Mouse (Mus musculus) testis, postnatal 10 days (tissue): ENCODE measurements around the gene Dusp1.
A peak's percentile ranks its signal among the peaks of the same experiment; 100 is the strongest.

ENCODE experiments used
- DNase-seq: peaks from one replicate; pipeline ENCODE4 v3.0.0; 2021; ENCODE audit warnings: low spot score

Dusp1 gene

GRCm38 (mm10) chr17:26561651-26562181 lies at the start of gene Dusp1:
Dusp1 (minus strand) TSS chr17:26562128.
- DNase-seq, result no peak

- DNase-seq, result no peak
Observed at GRCm38 (mm10) chr17:26611328-26611727, 49.4 kb upstream of the Dusp1 start.

GRCm38 (mm10) chr17:26609820-26610219 lies 47.9 kb upstream of the Dusp1 start:
- no peak for DNase-seq

DNA sequence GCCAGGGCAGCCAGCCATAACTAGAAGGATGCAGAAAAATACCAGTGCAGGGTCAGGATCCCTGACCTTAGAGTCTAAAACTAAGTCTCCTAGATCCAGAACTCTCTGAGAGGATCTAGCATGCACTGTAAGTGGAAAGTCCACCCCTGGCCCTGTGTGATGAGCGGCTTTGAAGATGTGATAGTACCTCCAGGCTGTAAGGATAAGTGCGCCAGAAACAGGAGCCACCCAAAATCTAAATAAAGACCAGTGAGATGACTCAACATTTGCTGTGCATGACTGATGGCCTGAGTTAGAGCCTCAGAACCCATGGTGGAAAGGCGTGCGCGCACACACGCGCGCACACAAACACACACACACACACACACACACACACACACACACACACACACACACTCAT lies 46.9 kb upstream of the Dusp1 start:
- DNase-seq, result no peak

- DNase-seq, result no peak
Observed at GRCm38 (mm10) chr17:26608348-26608747, 46.4 kb upstream of the Dusp1 start.

DNA sequence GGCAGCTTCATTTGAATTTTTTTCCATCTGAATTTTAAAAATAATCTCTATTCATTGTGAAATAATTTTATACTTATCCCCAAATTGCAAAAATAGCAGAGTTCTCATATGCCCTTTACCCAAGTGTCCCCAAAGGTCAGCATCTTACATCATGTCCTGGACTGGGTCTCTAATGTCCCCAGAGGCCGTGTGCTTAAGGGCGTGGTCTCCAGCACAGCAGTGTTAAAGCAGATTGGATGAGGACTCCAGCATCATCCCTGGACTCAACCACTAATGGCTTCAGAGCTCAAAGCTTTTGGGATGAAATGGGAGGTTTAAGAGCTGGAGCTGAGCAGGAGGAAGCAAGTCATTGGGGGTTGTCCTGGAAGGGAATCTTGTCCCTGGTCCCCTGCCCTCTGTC lies 44.6 kb upstream of the Dusp1 start:
- DNase-seq, result no peak

DNA sequence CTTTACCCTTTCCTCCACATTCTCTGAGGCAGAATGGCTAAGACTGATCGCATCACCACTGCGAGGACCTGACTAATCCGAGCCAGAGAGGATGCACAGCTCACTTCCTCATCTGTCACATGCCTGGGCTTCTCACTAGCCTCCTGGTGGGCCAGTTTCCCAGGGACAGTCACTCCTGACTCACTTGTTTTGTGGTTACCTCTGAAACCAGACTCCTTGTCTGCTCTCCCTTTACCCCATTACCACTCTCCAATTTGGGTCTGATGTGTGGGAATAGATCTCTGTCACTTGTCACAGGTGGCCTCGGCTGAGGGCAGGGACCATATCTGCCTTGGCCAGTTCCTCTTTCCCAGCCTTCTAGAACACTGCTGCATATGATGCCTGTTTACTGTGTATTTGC lies 43.7 kb upstream of the Dusp1 start:
- DNase-seq, result no peak

DNA sequence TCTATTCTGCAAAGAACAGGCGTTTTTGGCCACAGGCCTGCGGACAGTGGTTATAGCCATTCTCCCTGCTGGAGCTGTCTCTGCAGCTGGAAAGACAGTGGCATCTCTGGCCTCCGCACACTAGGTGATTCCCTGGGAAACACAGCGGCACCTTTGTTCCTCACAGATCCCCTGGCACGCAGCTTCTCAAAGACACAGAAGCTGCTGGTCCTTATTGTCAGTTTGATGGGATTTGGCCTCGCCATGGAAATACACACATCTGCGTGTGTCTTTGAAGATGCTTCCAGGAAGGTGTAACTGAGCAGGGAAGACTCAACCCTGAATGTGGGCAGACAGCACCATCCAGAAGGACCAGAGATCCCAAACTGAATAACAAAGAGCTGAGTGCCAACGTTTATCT lies 41.4 kb upstream of the Dusp1 start:
- no peak for DNase-seq

- DNase-seq, result peak; percentile 65
Observed at GRCm38 (mm10) chr17:26602371-26602885, 40.5 kb upstream of the Dusp1 start.

- no peak for DNase-seq
Observed at GRCm38 (mm10) chr17:26601926-26602325, 40.0 kb upstream of the Dusp1 start.

- DNase-seq, result no peak
Observed at GRCm38 (mm10) chr17:26601514-26601913, 39.6 kb upstream of the Dusp1 start.

DNA sequence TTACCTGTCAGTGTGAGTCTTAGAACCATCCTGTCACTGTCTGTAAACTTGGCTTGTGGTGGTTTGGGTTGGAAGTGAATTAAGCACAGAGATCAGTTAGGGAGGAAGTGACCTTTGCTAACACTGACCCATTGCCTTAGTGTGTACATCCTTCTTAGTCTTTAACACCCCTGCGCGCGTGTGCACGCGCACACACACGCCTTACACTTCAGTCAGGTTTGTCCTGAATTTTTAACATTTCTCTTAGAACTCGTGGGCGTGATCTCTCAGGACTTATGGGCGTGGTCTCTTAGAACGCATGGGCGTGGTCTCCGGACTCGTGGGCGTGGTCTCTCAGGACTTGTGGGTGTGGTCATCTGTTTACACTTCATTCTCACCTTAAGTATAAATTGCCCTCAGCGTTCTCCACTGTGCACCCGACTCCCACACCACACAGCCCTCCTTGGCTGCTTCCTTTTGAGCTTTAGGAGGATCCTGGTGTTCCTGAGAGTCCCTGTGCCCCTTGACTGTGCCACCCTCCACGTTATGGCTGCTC lies 39.1 kb upstream of the Dusp1 start:
- no peak for DNase-seq

DNA sequence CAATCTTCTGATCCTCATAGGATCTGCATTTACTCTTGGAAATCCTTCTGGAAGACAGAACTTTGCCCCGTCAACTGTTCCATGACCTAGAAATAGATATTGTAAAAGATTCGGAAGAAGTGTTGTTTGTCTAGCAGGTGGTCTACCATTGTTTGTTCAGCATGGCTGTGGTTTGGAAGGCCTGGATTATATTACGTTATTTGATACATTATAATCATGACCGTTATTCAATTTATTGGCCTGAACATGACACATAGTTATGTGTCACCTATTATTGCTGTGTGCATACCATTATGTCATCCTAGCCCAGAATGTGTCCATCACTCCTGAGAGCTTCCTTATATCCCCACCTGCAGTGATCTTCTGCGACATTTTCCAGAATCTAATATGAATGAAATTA lies 36.9 kb upstream of the Dusp1 start:
- DNase-seq, result no peak

GRCm38 (mm10) chr17:26596856-26597481 lies 35.0 kb upstream of the Dusp1 start:
- DNase-seq, result no peak

DNA sequence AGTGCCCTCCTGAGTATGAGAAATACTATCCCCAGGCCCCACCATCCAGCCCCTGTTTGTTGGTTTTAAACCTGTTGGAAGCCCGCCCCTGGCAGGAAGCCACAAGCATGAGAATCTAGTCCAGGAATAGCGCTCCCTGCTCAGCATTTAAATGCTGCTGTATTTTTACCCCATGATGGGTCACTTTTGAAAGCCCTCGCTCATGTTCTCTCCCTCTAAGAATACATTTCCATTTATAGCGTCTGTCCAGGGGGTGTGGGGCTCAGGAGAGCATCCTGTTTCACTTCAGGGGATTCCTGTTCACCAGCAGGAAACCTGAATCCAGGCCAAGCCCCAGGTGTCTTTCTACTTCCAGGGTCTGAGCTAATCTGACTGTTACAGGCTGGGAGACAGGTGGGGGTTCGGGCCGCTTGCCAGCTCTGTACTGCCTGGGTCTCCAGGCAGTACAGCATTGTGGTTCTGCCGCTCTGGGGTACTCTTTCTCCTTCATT lies 34.3 kb upstream of the Dusp1 start:
- DNase-seq, result peak; percentile 73

GRCm38 (mm10) chr17:26595448-26596167 lies 33.7 kb upstream of the Dusp1 start:
- no peak for DNase-seq

DNA sequence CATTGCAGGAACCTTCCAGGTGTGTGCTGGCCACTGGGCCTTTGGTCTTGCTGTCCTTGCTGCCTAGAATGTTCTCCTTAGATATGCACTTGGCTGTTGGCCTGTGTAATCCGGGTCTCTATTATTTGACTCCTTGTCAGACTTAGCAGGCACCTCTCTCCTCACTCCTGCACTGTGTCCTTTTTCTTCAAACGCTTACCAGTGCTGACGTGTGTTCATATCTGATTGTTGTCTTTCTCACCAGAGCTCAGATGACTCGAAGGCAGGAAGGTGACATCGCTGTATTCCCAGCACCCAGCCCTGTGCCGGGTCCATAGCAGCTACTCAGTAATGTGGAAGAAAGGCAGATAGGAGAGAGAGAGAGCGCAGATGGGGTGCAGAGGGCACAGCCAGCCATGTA lies 33.0 kb upstream of the Dusp1 start:
- DNase-seq, result no peak

GRCm38 (mm10) chr17:26594171-26594570 lies 32.2 kb upstream of the Dusp1 start:
- DNase-seq, result no peak

GRCm38 (mm10) chr17:26593199-26593598 lies 31.3 kb upstream of the Dusp1 start:
- DNase-seq, result no peak

- no peak for DNase-seq
Observed at GRCm38 (mm10) chr17:26592510-26592909, 30.6 kb upstream of the Dusp1 start.

DNA sequence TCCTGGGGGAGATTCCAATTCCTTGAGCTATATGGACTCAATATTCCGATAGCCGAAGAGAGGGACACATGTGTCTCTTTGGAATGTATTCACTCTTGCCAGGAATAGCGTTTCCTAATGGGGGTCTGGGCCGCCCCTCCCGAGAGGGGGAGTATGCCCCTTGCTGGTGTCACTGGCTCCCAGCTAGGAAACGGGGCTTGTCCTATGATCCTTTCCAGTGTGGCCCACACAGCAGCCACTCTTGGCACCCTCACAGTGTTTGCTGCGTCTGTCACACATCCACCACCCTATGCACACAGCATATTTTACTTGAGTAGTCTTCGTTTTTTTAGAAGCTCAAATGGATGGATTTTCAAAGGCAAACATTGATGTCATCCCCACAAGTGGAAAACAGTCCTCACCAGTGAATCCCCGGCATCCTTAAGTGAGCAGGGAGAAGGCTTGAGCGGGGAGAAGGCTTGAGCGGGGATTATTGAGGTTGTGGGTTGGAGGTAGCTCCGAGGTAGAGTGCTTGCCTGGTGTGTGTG lies 26.1 kb upstream of the Dusp1 start:
- DNase-seq, result no peak

DNA sequence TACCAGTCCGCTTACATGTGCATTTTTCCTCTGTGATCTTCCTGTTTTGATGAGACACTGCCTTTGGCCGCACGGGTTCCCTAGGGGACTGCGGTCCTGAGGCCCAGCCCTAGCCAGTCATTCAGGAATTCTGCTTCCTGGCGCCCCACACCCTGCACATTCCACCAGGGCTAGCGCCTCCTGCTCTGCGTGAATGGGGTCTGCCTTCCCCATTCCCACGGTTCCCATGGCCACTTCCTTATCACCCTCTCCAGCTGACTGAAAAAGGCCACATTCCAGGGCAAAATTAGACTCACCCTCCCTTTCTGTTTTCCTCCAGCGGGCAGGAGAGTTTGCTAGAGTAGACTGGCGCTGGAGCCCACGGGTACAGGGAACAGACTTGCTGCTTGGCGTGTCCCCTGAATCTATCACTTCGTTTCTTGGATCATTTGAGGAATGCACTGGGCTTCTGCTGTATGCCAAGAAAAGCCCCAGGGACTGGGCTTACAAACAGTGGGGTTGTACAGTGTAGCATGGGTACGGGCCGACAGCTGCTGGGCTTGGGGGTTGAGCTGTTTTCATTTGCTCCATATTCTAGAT lies 22.7 kb upstream of the Dusp1 start:
- DNase-seq, result peak; percentile 67
